Mouse (Mus musculus) right cerebral cortex, postnatal 25 days (tissue): ENCODE data around the gene Bms1.

Experiments used
- DNase-seq: peaks from one replicate; pipeline ENCODE4 v3.0.0; 2022

The Bms1 gene

DNA sequence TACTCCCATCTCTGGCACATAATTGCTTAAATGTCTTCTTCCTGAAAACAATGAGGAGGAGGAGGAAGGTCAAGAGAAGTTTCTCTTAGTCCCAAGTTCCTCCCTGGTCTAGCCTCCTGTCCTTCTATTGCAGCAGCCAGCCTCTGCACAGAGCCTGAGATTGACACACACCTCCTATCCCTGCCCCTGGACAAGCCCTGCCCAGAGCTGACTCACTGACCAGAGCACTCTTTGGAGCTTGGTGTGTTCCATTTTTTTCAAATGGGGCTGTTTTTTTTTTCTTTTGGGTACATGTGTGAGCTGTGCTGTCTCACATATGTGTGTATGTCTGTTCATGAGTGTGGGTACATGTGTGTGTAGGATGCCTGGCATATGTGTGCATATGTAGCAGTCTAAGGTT, 53.5 kb downstream of the Bms1 start:
- DNase-seq: no peak

DNA sequence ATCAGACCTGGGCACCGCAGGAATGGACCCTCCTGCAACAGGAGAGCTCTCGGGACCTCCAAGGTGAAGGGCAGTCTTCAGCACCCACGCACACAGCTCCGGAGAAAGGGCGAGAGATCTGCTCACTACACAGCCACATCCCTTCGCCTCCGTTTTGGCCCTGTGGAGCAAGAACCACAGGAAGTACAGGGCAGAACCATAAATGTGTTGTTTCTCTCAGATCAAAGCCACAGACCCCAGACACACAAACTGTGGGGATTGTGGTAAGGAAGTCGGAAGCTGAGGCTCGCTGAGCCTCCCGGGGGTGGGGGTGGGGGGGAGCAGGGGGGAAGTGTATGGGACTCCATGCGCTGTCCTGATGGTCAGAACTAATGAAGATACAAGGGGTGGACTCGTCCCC, 68.9 kb downstream of the Bms1 start:
- no peak for DNase-seq

DNA sequence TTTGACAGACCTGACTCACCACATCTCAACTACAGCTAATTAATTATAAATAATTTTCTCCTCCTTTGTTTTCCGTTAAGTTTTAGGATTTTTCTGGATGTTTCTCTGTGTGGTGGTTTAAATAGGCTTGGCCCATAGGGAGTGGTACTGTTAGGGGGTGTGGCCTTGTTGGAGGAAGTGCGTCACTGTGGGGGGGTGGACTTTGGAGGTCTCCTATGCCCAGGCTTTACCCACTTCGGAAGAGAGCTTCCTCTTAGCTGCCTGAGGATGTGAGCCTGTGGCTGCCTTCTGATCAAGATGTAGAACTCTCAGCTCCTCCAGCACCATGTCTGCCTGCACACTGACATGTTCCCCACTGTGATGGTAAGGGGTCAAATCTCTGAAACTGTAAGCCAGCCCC, 71.1 kb downstream of the Bms1 start:
- no peak for DNase-seq

DNA sequence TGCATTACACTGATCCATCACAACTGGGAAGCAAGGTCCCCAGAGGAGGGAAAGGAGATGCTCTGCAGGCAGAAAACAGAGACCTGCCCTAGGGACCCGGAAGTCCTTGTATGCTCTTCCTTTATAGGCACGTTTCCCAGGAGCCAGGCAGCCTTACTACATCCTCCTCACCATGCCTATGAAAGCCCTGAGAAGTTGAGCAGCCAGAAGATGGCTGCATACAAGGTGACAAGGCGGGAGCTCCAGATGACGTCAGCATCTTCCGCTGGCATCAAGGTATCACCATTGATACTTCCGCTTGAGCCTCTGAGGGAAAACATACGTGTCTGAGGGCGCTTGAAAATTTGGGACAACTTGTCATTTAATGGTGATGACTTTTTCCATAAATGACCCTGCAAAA, 72.0 kb downstream of the Bms1 start:
- DNase-seq: no peak

DNA sequence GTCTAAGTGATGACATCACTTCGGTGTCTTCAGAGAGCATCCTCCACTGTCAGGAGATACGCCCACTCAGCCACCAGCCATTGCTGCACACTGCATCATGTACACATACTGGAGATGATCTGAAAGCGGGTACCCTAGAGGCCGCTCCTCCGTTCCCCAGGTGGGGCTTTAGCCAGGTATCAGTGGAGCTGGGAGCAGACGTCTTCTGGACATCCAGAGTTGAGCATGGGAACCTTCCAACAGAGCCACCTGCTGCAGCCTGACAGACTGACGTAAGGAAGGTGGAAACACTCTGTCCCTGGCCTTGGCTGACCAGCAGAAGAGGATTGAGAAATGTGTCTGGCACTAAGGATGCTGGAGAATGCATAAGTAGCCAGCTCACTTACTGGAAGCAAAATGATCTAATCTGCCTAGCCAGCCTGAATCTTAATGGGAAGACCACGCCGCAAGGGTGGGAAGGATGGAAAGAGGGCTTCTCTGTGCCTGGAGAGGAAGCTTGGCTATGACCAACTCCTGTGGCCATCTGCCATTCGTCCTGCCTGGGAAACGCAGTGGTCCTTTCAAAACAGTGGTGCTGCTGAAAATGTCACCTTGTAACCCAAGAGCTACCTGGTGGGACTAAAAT, 77.3 kb downstream of the Bms1 start:
- DNase-seq: no peak

DNA sequence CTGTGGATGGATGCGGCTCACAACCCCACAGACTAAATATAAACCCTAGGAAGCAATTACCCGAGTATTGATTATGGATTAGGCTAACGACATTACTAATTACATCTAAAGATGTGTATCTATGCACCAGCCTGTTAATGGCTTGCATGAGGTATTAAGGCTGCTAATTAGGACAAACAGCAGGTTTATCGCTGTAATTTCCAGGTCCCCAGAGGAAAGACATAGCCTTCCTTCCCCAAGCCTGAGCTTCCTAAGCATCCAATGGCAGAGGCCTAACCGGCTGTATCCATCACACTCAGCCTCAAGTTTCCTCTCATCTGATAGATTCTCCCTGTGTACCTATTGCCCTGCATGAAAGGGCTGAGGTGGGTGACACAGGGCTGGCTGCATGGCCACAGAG, 81.6 kb downstream of the Bms1 start:
- DNase-seq: no peak

DNA sequence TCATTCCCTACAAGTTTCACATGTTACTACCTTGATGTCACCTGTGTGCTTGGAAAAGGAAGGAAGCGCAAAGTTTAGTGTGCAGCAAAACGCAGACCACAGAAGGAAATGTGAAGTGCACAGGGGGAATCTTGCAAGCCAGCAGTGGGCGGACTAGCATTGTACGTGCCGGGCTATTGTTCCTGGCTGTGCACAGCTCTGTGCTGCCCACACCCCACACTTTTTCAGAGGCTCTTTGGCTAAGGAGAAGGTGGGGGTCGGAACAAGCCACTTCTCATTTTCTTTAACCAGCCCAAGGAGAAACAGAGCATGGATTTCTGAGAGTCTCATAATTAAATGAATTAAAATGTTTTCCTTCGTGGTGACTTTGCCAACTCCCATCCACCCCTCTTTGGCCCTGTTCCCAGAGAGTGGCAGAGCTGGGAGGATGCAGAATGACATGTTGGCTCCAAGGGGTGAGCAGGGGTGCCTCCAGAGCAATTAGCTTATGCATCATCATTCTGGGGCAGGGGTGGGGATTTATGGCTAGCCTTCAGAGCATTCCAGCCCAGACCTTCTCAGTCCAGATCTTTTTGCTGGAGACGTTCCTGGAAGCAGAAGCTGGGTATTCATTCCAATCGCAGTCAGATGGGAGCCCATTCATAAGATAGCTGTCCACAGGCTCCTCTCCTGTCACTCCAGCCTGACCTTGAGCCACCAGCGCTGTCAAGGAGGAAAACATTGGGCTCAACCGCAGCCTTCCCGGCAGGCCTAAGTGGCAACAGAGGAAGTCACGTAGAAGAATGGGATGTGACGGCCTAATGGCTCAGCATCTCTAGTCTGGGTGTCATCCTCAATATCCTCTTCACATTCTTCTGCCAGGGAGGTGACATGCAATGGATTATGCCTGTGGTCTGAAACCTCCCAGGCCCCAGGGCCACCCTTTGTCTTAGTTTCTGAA, 82.5 kb downstream of the Bms1 start:
- no peak for DNase-seq

DNA sequence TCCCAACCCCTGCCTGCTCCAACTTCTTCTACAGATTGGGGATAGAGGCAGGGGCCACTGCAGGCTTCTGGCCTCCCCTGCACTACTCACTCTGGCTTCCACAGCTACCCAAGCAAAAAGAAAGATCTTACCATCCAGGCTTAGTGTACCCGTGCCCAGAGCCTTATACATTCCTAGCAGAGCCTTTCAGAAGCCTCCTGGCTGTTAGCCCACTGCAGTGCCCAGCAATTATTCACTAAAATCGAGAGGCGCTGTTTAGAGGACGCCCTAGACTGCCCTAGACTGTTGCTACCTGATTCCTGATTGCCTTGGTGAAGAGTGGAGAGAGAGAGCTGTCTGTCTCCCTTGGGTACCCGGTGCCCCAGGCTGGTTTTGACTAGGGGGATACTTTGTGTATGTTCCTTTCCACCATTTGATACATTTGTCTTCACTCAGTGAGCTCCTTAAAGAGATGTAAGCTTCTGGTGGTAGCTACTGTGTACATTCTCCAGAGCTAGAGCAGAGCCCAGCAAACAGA, 83.3 kb downstream of the Bms1 start:
- no peak for DNase-seq

DNA sequence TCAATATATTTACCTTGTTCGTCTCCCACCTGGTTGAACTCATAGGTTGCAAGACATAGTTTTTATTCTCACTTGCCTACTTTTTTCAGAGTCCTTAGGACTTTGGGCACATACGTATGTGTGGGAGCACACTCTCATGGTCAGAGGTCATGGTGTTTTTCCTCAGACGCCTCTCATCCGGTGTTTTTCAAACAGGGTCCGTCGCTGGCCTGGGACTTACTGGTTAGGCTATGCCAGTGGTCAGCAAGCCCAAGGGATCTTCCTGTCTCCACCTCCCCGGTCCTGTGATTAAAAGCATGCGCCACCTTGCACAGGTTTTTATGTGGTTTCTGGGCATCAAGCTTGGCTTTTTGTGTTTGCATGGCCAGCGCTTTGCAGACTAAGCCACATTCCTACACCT, 85.4 kb downstream of the Bms1 start:
- no peak for DNase-seq
